Mouse (Mus musculus): ENCODE data around the gene Tcp11l2. TPM values are rescaled to one million over a fixed set of nuclear protein-coding genes. Genes with fewer than 3 reads are reported as not detected.
A peak's percentile ranks its signal among the peaks of the same experiment; 100 is the strongest.

The Tcp11l2 gene
- total and polyA plus RNA-seq, 3 experiments: 0.81 to 4.3 TPM; not detected in 1

DNA sequence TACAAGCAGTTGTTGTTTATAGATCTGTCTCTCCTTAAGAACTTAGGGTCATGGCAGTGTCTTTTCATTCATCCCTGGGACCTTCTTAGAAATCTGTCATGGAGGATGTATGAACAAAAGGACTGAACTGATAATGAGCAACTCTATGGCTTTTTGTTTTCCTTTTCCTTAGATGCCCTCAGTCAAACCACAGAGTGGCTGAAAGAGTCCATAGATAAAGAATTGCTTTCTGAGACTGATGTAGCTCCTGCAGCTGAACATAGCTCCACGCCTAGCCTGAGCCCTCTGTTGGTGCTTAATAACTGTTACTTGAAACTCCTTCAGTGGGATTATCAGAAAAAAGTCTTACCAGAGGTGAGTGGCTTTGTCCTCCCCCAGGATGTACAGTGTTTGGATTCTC is 27.9 kb downstream of the Tcp11l2 start:
- H3K4me1 ChIP-seq (ENCODE audit: control insufficient read depth in 1 of 2, insufficient read depth in 2 of 2, low read length in 2 of 2): no peaks in the 10 kb centered on the region; a peak in 1 of 4 replicates
- no peak overlapping the region for H3K27ac ChIP-seq (ENCODE audit: control insufficient read depth, low read depth, low read length)
- H3K4me3 ChIP-seq (ENCODE audit: control insufficient read depth in 1 of 2, insufficient read depth in 1 of 2, low read depth in 2 of 2, low read length in 2 of 2): no peak overlapping the region
- DNase-seq (ENCODE audit: low read depth, low spot score): peak; percentile 58
- TF ChIP-seq USF2 (IDR thresholded peaks at IDR 0.05; ENCODE audit: borderline replicate concordance in 1 of 2, insufficient read depth in 1 of 2, low read depth in 1 of 2, low read length in 2 of 2) (no peak), TCF12 (IDR thresholded peaks at IDR 0.05; ENCODE audit: low read depth, low read length) (peak; percentile 59), MAX (IDR thresholded peaks at IDR 0.05; ENCODE audit: low read length) (no peak), EP300 (IDR thresholded peaks at IDR 0.05; ENCODE audit: low read depth in 1 of 2, low read length in 2 of 2) (peak; percentile 56 to 73; a peak in 3 of 4 replicates), HCFC1 (IDR thresholded peaks at IDR 0.05; ENCODE audit: low read depth, low read length) (no peak), ETS1 (IDR thresholded peaks at IDR 0.05; ENCODE audit: low read depth, low read length) (peak; percentile 14; the same call in 1 of the 2 replicates), GATA1 (IDR thresholded peaks at IDR 0.05; ENCODE audit: low read depth, low read length) (peak; percentile 62), E2F4 (IDR thresholded peaks at IDR 0.05; ENCODE audit: borderline replicate concordance, low read depth, low read length) (no peak), RCOR1 (IDR thresholded peaks at IDR 0.05; ENCODE audit: low read depth, low read length) (peak; percentile 72), POLR2A (IDR thresholded peaks at IDR 0.05; ENCODE audit: control insufficient read depth in 1 of 2, insufficient read depth in 1 of 2, low read depth in 1 of 2, low read length in 2 of 2, poor library complexity in 1 of 2) (no peak), SIN3A (IDR thresholded peaks at IDR 0.05; ENCODE audit: low read length) (0 out of 2 replicates have a peak, but pooled peaks have one; percentile 37), TAL1 (IDR thresholded peaks at IDR 0.05; ENCODE audit: low read length) (peak; percentile 52)
- no peaks in the 10 kb centered on the region for H3K27me3 ChIP-seq (ENCODE audit: control insufficient read depth in 1 of 2, insufficient read depth in 2 of 2, low read length in 2 of 2)
- 0 out of 4 replicates have a peak, but pooled peaks cover 0 to 2% of the 10 kb centered on the region in 2 experiments for H3K36me3 ChIP-seq (ENCODE audit: control insufficient read depth in 1 of 2, insufficient read depth in 2 of 2, low read length in 2 of 2)
- H3K9ac ChIP-seq (ENCODE audit: control insufficient read depth, low read depth, low read length, poor library complexity, severe bottlenecking): no peak overlapping the region
- H3K79me2 ChIP-seq (ENCODE audit: control insufficient read depth, insufficient read depth, low read length, poor library complexity): no peaks in the 10 kb centered on the region
- no peaks in the 10 kb centered on the region for H3K9me3 ChIP-seq (replicated peaks; ENCODE audit: insufficient read depth, low read length)

DNA sequence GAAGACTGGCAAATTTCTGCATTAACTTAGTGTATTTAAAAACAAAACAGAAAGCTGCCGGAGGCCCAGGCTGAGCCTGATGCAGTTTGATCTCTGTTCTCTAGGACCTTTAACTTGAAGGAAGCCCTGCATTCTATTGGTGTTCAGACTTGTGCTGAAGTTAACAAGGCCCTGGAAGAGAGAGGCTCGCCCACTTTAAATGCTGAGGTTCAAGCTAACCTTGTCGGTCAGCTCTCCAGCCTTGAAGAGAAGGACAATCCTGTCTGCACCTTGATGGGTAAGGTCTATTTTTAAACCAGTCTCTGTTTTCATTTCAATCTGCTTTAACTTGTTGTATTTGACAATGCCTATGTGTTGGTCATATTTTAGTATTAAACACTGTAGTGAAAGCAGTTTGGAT is 31.9 kb downstream of the Tcp11l2 start:
- peaks cover 0 to 9% of the 10 kb centered on the region in 2 experiments; a peak in 2 of 4 replicates for H3K36me3 ChIP-seq (ENCODE audit: control insufficient read depth in 1 of 2, insufficient read depth in 2 of 2, low read length in 2 of 2)
- H3K27me3 ChIP-seq (ENCODE audit: control insufficient read depth in 1 of 2, insufficient read depth in 2 of 2, low read length in 2 of 2): no peaks in the 10 kb centered on the region
- no peaks in the 10 kb centered on the region for H3K9me3 ChIP-seq (replicated peaks; ENCODE audit: insufficient read depth, low read length)
- no peak overlapping the region for H3K9ac ChIP-seq (ENCODE audit: control insufficient read depth, low read depth, low read length, poor library complexity, severe bottlenecking)
- DNase-seq (ENCODE audit: low read depth, low spot score): no peak
- H3K4me1 ChIP-seq (ENCODE audit: control insufficient read depth in 1 of 2, insufficient read depth in 2 of 2, low read length in 2 of 2): peaks cover 9% of the 10 kb centered on the region in 2 experiments
- no peaks in the 10 kb centered on the region for H3K79me2 ChIP-seq (ENCODE audit: control insufficient read depth, insufficient read depth, low read length, poor library complexity)
- H3K27ac ChIP-seq (ENCODE audit: control insufficient read depth, low read depth, low read length): no peak overlapping the region
- no peak overlapping the region for H3K4me3 ChIP-seq (ENCODE audit: control insufficient read depth in 1 of 2, insufficient read depth in 1 of 2, low read depth in 2 of 2, low read length in 2 of 2)
- TF ChIP-seq SIN3A (IDR thresholded peaks at IDR 0.05; ENCODE audit: low read length) (no peak), MXI1 (IDR thresholded peaks at IDR 0.05; ENCODE audit: low read depth, low read length) (no peak), ELF1 (IDR thresholded peaks at IDR 0.05; ENCODE audit: low read depth, low read length) (no peak), MAZ (IDR thresholded peaks at IDR 0.05; ENCODE audit: low read depth, low read length) (no peak), POLR2AphosphoS5 (IDR thresholded peaks at IDR 0.05; ENCODE audit: borderline replicate concordance, low read depth, low read length) (no peak), USF2 (IDR thresholded peaks at IDR 0.05; ENCODE audit: borderline replicate concordance in 1 of 2, insufficient read depth in 1 of 2, low read depth in 1 of 2, low read length in 2 of 2) (no peak)

Data from MEL (cell line).